Mouse (Mus musculus) lung, postnatal 0 days (tissue): ENCODE measurements at regions not wholly inside any gene's neighbourhood (a gene's known extent, or its start where the extent isn't known, plus 50 kb on each side); places are given as distances from the start of the nearest gene placed in this dataset.

Experiments used
- CTCF ChIP-seq: IDR thresholded peaks from 2 replicates; pipeline ENCODE4 v1.5.1; 2016; ENCODE audit warnings: antibody characterized with exemption, mild to moderate bottlenecking
- EP300 ChIP-seq: IDR thresholded peaks from 2 replicates; pipeline ENCODE4 v1.6.1; 2016; ENCODE audit warnings: antibody characterized with exemption, mild to moderate bottlenecking, control low read depth

DNA sequence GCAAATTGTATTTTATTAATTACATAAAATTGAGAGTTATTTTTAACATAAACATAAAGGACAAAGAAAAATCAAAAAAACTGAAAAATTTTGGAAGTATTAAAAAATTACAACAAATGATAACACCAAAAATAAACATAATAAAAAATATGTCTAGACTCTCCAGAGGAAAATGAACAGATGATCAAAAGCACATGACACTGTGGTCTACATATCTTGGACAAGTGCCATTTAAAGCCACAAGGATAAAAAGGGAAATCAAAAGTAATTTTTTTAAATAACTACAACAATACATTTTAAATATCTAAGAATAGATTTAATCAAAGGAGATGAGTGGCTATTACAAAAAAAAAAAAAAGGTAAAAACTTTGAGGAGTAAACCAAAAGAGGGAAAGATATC is 755.6 kb downstream of the Hace1 start:
- no peak for TF ChIP-seq CTCF
- TF ChIP-seq EP300: no peak
